Mouse (Mus musculus) cerebellum, postnatal 4 days (tissue): ENCODE measurements at regions not wholly inside any gene's neighbourhood (a gene's known extent, or its start where the extent isn't known, plus 50 kb on each side); places are given as distances from the start of the nearest gene placed in this dataset.

Experiments
- DNase-seq, 2 experiments: peaks; one replicate each; pipeline ENCODE4 v3.0.0; 2022; ENCODE audit warnings: low spot score in 2 of 2, mixed read lengths in 1 of 2

GRCm38 (mm10) chr19:30433141-30433540 is 116.3 kb downstream of the Dkk1 start:
- no peak for DNase-seq

- DNase-seq, result no peak
Observed at GRCm38 (mm10) chr19:30435054-30435738, 114.3 kb downstream of the Dkk1 start.

GRCm38 (mm10) chr19:30450869-30451542 is 98.5 kb downstream of the Dkk1 start:
- DNase-seq, result peak in 1 of 2 experiments; percentile 56

- DNase-seq, result no peak
Observed at GRCm38 (mm10) chr19:30451543-30451920, 97.9 kb downstream of the Dkk1 start.

GRCm38 (mm10) chr19:30452671-30453070 is 96.8 kb downstream of the Dkk1 start:
- no peak for DNase-seq

- no peak for DNase-seq
Observed at GRCm38 (mm10) chr19:30483436-30483835, 66.0 kb downstream of the Dkk1 start.

GRCm38 (mm10) chr19:30489786-30490185 is 59.7 kb downstream of the Dkk1 start:
- DNase-seq, result no peak

GRCm38 (mm10) chr19:30490916-30491315 is 58.5 kb downstream of the Dkk1 start:
- DNase-seq, result no peak
